Mouse (Mus musculus): ENCODE results near the gene Actn4. TPM values are rescaled to one million over a fixed set of nuclear protein-coding genes. Genes with fewer than 3 reads are reported as not detected.

Gene Actn4
- polyA plus RNA-seq (2015; fragmentation: Nextera tagmentation; extraction: Ambion mirVana), result 134 TPM in 2 replicates

- no peaks in the 10 kb centered on the region for H3K9me3 ChIP-seq
- under 1% methylated on average over 75 of the region's 76 CpGs for WGBS
- ATAC-seq (replicated peaks), result peak; percentile 92
- no peaks in the 10 kb centered on the region for H3K36me3 ChIP-seq
- no peaks in the 10 kb centered on the region for H3K27me3 ChIP-seq
- peak within 1 kb of the TSS; percentile 94 for H3K4me3 ChIP-seq
- H3K4me1 ChIP-seq, result peaks cover 44% of the 10 kb centered on the region
- H3K4me2 ChIP-seq (replicated peaks), result peak within 1 kb of the TSS; percentile 64
- peak within 1 kb of the TSS; percentile 89 for H3K27ac ChIP-seq (replicated peaks)
- H3K9ac ChIP-seq (replicated peaks), result peak within 1 kb of the TSS; percentile 97
Observed at GRCm38 (mm10) chr7:28961927-28962670, at the start of gene Actn4. Actn4 (minus strand) TSS chr7:28962340.

- WGBS, result 81% methylated on average over 9 of the region's 9 CpGs
- ATAC-seq (replicated peaks), result no peak
- Histone ChIP-seq H3K27me3 (no peaks in the 10 kb centered on the region), H3K36me3 (no peaks in the 10 kb centered on the region), H3K4me3 (no peak overlapping the region), H3K4me1 (no peaks in the 10 kb centered on the region), H3K9me3 (no peaks in the 10 kb centered on the region), H3K27ac (replicated peaks) (no peak overlapping the region), H3K9ac (replicated peaks) (no peak overlapping the region), H3K4me2 (replicated peaks) (no peak overlapping the region)
Observed at GRCm38 (mm10) chr7:29008714-29009113, 46.6 kb upstream of the Actn4 start.

DNA sequence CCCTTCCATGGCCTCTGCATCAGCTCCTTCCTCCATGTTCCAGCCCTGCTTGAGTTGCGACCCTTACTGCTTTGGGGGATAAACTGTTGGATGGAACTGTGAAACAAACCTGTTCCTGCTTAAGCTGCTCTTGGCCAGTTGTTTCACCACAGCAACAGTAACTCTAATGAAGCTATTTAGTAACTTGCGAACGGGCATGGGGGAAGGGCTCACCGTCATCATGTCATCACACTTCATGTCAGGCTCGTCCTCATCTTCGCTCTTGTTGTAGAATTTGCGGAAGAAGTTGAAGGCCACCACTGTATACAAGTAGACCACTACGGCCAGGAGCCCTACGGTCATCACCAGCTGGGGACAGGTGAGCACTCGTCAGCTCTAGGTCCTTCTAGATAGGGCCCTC, 46.0 kb upstream of the Actn4 start:
- no peak for ATAC-seq (replicated peaks)
- Histone ChIP-seq H3K36me3 (no peaks in the 10 kb centered on the region), H3K9me3 (no peaks in the 10 kb centered on the region), H3K27me3 (no peaks in the 10 kb centered on the region), H3K27ac (replicated peaks) (no peak overlapping the region), H3K9ac (replicated peaks) (no peak overlapping the region), H3K4me2 (replicated peaks) (no peak overlapping the region), H3K4me1 (no peaks in the 10 kb centered on the region), H3K4me3 (no peak overlapping the region)
- WGBS, result 96% methylated on average over 10 of the region's 10 CpGs

- H3K9ac ChIP-seq (replicated peaks), result no peak overlapping the region
- no peaks in the 10 kb centered on the region for H3K4me1 ChIP-seq
- H3K27ac ChIP-seq (replicated peaks), result no peak overlapping the region
- H3K4me2 ChIP-seq (replicated peaks), result no peak overlapping the region
- ATAC-seq (replicated peaks), result no peak
- no peak overlapping the region for H3K4me3 ChIP-seq
- no peaks in the 10 kb centered on the region for H3K9me3 ChIP-seq
- 81% methylated on average over 9 of the region's 9 CpGs for WGBS
- H3K36me3 ChIP-seq, result no peaks in the 10 kb centered on the region
- no peaks in the 10 kb centered on the region for H3K27me3 ChIP-seq
Observed at GRCm38 (mm10) chr7:29007224-29008101, 45.3 kb upstream of the Actn4 start.

DNA sequence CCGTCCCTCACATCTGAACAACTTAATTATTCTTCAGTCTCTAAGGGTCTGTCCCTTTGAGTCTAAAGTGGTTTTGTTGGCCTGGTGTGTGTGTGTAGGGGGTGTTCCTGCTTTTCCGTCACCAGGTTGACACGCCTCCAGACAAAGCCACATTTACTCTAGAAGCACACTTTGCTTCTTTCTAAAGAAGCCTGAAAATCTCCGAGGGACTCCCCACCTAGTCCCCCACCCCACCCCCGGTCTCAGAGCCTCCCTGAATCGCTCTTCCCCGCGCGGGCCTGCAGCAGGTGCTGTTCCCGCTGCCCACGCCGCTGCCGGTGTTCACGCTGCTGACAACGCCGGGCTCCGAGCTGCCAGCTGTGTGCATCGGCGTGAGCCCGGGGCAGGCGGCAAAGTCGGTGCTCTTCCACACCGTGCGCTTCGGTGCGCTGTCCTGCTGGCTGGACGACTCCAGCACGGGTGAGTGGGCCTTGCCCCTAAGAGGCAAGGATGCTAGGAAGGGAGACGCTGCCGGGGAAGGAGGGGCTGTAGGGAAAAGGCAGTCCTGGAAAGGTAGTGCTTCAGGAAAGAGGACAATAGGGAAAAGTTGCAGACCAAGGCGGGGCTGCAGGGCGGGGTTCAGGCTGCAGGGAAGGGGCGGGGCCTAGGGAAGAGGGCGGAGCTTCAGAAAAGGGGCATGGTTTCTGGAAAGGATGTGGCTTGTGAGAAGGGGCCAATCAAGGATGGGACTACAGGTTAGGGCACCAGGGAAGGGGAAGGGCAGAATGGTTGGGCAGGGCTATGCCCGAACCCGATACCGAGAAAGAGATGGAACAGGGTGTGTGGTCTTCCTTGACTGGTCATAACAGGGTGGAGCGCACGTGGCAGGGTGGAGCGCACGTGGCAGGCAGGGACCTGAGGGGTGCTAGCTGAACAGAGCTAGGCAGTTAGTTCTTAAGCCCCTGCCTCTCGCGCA, 38.8 kb upstream of the Actn4 start:
- no peaks in the 10 kb centered on the region for H3K36me3 ChIP-seq
- H3K4me3 ChIP-seq, result peak overlapping the region; percentile 46
- H3K9ac ChIP-seq (replicated peaks), result peak overlapping the region; percentile 54
- H3K27ac ChIP-seq (replicated peaks), result peak overlapping the region; percentile 47; the same call in 1 of the 2 replicates
- no peaks in the 10 kb centered on the region for H3K9me3 ChIP-seq
- H3K4me1 ChIP-seq, result peaks cover 10% of the 10 kb centered on the region
- H3K4me2 ChIP-seq (replicated peaks), result peak overlapping the region; percentile 83
- peak; percentile 76 for ATAC-seq (replicated peaks)
- WGBS, result 5% methylated on average over 43 of the region's 43 CpGs
- 0 out of 2 replicates have a peak, but pooled peaks cover 5% of the 10 kb centered on the region for H3K27me3 ChIP-seq

- Histone ChIP-seq H3K9me3 (no peaks in the 10 kb centered on the region), H3K4me1 (no peaks in the 10 kb centered on the region), H3K4me3 (no peak overlapping the region), H3K4me2 (replicated peaks) (no peak overlapping the region), H3K27ac (replicated peaks) (no peak overlapping the region), H3K9ac (replicated peaks) (no peak overlapping the region), H3K36me3 (no peaks in the 10 kb centered on the region), H3K27me3 (no peaks in the 10 kb centered on the region)
- no peak for ATAC-seq (replicated peaks)
- 82% methylated on average over 3 of the region's 3 CpGs for WGBS
Observed at GRCm38 (mm10) chr7:28993402-28993801, 31.3 kb upstream of the Actn4 start.

GRCm38 (mm10) chr7:28992997-28993396, 30.9 kb upstream of the Actn4 start:
- Histone ChIP-seq H3K4me2 (replicated peaks) (no peak overlapping the region), H3K27ac (replicated peaks) (no peak overlapping the region), H3K9ac (replicated peaks) (no peak overlapping the region), H3K9me3 (no peaks in the 10 kb centered on the region), H3K4me1 (no peaks in the 10 kb centered on the region), H3K36me3 (no peaks in the 10 kb centered on the region), H3K4me3 (no peak overlapping the region), H3K27me3 (no peaks in the 10 kb centered on the region)
- 88% methylated on average over 3 of the region's 3 CpGs for WGBS
- no peak for ATAC-seq (replicated peaks)

DNA sequence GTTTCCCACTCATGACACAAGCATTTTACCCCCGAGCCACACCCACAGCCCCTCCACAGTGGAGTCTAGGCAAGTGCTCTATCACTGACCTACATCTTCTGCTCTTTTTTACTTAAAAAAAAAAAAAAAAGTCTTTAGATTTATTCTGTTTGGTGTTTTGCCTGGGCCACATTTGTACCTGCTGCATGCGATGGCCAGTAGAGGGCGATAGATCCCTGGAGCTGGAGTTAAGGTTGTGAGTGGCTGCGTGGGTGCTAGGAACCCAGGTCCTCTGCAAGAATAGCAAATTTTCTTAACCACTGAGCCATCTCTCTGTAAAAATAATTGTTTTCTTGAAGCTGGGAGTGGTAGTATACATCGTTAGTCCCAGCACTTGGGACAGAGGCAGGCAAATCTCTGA, 29.5 kb upstream of the Actn4 start:
- Histone ChIP-seq H3K4me2 (replicated peaks) (no peak overlapping the region), H3K9ac (replicated peaks) (no peak overlapping the region), H3K4me1 (no peaks in the 10 kb centered on the region), H3K9me3 (no peaks in the 10 kb centered on the region), H3K36me3 (no peaks in the 10 kb centered on the region), H3K27ac (replicated peaks) (no peak overlapping the region), H3K27me3 (no peaks in the 10 kb centered on the region), H3K4me3 (no peak overlapping the region)
- no peak for ATAC-seq (replicated peaks)
- 69% methylated on average over 5 of the region's 5 CpGs for WGBS

DNA sequence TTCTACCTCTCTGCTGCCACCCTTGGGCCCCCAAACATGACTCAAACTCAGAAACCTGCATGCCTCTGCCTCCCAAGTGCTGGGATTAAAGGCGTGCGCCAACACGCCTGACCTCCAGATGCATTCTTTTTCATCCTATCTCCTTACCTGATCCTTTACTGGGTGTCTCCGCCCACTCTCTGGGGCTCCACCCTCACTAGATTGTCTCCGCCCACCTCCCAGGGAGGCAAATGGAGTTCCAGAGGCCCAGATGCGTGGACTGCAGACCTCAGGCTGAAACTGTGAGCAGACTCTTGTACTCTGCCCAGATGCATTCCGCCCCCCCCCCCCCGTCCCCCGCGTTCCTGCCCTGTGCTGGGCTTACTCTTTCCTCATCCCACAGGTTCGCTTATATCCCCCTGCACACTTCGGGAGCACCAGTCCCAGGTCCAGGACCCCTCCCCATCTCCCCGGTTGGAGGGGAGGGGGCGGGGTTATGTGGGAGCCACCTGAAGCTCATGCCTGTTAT, 28.7 kb upstream of the Actn4 start:
- H3K9ac ChIP-seq (replicated peaks), result no peak overlapping the region
- no peak overlapping the region for H3K4me2 ChIP-seq (replicated peaks)
- ATAC-seq (replicated peaks), result no peak
- 60% methylated on average over 14 of the region's 14 CpGs for WGBS
- no peaks in the 10 kb centered on the region for H3K36me3 ChIP-seq
- no peak overlapping the region for H3K4me3 ChIP-seq
- H3K9me3 ChIP-seq, result no peaks in the 10 kb centered on the region
- H3K27me3 ChIP-seq, result no peaks in the 10 kb centered on the region
- H3K4me1 ChIP-seq, result no peaks in the 10 kb centered on the region
- H3K27ac ChIP-seq (replicated peaks), result no peak overlapping the region

DNA sequence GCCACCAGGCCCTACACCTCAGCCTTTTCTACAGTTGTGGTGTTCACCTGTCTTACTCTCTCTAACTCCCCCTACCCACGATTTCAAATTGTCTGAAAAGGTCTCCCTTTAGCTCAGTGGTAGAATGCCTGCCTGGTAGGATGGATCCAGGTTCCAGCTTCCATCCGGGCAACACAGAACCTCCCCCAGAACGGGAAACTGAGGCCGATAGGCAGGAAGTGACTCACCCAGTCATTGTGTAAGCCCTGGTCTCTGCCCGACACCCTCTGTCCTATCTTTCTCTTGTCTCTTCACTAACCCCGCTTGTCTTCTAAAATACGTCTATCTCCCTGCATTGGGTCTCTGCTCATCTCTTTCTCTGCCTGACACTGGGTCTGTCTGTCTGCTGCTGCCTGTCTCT, 23.1 kb upstream of the Actn4 start:
- Histone ChIP-seq H3K36me3 (no peaks in the 10 kb centered on the region), H3K27ac (replicated peaks) (no peak overlapping the region), H3K9me3 (no peaks in the 10 kb centered on the region), H3K4me3 (no peak overlapping the region), H3K4me2 (replicated peaks) (no peak overlapping the region), H3K4me1 (peaks cover 19% of the 10 kb centered on the region), H3K27me3 (no peaks in the 10 kb centered on the region), H3K9ac (replicated peaks) (no peak overlapping the region)
- 91% methylated on average over 7 of the region's 7 CpGs for WGBS
- no peak for ATAC-seq (replicated peaks)

DNA sequence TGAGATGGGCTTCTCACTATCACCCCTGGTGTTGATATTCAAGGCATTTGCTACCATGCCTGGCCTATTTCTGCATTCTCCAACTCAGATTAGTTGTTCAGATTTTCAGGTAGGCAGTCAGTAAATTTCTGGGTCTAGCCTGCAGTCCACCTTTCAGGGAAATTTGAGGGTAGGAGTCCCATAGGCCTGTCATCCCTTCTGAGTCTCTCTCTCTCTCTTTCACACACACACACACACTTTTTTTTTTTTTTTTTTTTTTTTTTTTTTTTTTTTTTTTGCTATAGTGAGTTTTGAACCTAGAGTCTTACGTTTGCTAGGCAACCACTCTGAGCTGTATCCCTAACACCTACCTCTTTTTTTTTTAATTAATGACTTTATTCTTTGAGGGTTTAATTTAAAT, 22.3 kb upstream of the Actn4 start:
- no peak for ATAC-seq (replicated peaks)
- H3K27me3 ChIP-seq, result no peaks in the 10 kb centered on the region
- H3K9me3 ChIP-seq, result no peaks in the 10 kb centered on the region
- no peak overlapping the region for H3K9ac ChIP-seq (replicated peaks)
- whole genome bisulfite sequencing, result 96% methylated on average over 1 of the region's 1 CpGs
- H3K4me2 ChIP-seq (replicated peaks), result no peak overlapping the region
- H3K4me3 ChIP-seq, result no peak overlapping the region
- H3K27ac ChIP-seq (replicated peaks), result no peak overlapping the region
- peaks cover 19% of the 10 kb centered on the region for H3K4me1 ChIP-seq
- peaks cover under 1% of the 10 kb centered on the region; the same call in 1 of the 2 replicates for H3K36me3 ChIP-seq
